Mouse (Mus musculus) cerebellum, adult 9-10 months (tissue): ENCODE measurements around the gene Zap70.
A peak's percentile ranks its signal among the peaks of the same experiment; 100 is the strongest.

ENCODE experiments used
- DNase-seq: peaks from one replicate; pipeline ENCODE4 v3.0.0; 2022

The Zap70 gene

DNA sequence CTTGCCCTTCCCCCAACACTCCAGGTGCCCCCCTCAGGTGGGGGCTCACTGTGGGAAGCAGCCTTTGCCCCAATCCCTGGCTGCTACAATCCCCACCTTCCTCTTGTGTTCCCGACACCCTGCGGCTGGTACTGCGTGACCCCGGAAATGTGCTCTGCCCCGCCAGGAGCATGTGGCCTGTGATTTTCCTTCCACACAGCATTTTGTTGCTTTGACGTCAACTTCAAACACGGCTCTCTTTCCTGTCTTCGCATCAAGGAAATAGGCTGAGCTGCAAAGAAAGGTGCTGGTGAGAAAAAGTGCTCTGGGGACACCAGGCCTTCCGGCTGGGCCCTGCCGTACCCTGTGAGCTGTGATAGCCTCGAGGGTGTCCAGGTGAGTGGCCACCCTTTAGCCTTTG is at the start of gene Zap70:
Zap70 (plus strand) TSS at position 231 of the 400 bp plus-strand sequence.
- no peak for DNase-seq

DNA sequence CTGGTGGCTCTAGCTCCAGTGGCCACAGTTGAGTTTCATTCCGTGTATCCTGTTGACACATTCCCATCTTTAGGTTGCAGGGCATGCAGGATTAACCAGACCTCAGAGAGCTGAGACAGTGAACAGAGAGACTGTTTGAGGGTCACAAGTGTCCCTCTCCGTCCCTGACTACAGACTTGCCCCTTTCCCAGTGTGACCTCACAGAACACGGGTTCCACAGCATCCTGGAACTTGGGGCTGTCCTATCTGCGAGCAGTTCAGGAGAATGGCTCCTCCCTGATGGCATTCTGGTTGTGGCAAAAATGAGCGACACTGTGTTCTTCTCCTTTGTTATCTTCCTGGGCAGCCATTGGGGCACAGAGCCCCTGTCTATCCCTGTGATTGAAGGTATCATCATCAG is 47.3 kb upstream of the Zap70 start, which contains the start of gene Actr1b:
Actr1b (minus strand) TSS at position 112 of the 400 bp plus-strand sequence.
- DNase-seq: no peak

DNA sequence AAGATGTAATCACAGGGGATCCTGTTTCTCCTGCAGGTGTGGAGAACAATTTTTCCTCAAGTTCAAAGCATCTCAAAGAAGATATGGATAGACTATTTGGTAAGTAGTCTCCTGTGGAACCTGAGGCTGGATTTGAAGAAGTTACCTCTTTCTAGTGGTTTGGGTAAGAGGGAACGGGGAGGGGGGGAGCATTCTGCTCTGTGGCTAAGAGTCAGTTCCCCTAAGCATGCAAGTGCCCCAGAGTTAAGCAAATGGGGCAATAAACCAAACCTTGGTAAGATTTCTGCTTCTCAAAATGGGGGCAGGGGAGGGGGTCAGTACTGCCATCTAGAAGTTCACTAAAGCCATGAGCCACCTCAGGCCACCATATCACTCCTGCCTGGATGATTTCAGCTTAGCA is 42.8 kb upstream of the Zap70 start:
- DNase-seq: no peak

- no peak for DNase-seq
These were observed 38.2 kb upstream of the Zap70 start for GRCm38 (mm10) chr1:36723146-36724056.

DNA sequence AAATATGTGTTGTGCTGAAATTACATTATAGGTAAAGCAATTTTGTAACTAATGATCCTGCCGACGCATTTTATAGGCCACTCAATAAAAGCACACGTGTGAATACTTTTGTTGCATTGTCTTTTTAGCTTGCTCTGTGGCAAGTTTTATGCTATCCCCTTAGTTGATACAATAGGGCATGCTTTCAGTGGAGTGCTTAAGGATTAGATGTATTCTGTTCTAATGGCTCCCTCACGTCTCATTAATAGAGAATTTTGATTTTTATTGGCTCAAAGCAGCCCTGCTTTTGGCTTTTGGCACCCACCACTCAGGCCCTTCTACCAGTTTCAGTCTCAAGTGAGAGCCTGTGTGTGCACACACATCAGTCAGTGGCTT is 37.6 kb upstream of the Zap70 start:
- DNase-seq: no peak

GRCm38 (mm10) chr1:36737300-36737699 is 24.3 kb upstream of the Zap70 start:
- DNase-seq: peak; percentile 84

DNA sequence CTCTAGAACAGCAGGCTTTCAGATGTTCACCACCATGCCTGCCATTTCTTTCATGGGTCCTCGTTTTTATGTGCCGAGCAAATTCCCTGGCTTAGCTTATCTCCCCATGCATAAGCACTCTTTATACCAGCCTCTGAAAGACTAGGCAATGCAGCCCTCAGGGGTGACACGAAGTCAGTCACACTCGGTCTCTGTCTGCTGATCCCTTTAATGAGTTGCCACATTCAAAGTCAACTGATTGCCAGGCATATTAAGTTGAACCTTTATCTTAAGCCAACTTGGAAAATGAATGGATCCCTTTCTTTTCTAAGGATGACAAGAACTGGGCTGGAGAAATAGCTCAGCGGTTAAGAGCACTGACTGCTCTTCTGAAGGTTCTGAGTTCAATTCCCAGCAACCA is 22.4 kb upstream of the Zap70 start:
- DNase-seq: no peak

- DNase-seq: no peak
These were observed 18.6 kb upstream of the Zap70 start for GRCm38 (mm10) chr1:36743046-36743445.

DNA sequence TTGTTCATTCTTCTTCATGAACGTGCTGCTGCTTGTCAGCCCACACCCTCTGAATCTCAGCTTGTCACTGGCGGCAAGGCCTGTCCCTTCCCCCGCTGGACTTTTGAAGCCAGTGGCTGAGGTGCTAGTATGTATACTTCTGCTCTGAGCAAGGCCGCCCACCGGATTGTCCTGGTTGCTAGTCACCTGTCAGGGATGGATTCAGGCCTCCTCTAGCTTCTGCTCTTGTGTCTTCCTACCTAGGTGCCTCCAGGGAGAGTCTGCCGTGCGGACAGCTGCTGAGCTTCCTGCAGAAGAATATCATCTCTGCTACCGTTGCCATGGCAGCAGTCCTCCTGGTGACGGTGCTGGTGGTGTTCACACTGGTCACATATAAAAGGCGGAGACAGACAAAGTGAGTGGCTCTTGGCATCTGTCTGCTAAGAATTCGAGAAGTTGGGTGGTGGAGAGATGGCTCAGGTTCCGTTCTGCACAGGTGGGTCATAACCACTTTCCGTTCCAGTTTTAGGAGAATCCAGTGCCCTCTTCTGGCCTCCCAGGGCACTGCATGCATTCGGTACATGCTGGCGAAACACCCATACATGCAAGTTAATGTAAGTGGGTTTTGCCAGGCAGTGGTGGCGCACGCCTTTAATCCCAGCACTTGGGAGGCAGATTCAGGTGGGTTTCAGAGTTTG is 17.2 kb upstream of the Zap70 start:
- DNase-seq: peak; percentile 84

DNA sequence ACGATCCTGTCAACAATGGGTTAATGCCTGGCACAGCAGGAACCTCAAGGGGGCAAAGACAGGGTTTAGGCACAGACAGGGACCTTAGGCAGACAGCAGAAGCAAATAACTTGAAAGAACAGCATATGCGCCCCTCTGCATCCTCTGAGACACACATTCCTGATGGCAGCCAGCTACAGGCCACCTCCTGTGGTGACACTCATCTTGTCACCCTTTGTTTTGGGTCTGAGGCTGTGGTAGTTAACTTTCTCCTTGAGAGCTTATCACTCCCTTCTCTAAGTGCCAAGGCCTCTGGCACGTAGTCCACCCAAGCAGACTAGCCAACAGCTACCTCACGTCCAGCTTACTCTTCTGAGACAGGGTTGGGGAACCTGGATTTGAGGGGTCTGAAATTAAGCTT is 15.9 kb upstream of the Zap70 start:
- DNase-seq: no peak

- no peak for DNase-seq
These were observed 15.1 kb upstream of the Zap70 start for GRCm38 (mm10) chr1:36746452-36746851.

GRCm38 (mm10) chr1:36753932-36754675 is 7.5 kb upstream of the Zap70 start:
- no peak for DNase-seq

GRCm38 (mm10) chr1:36758553-36758952 is 3.0 kb upstream of the Zap70 start:
- DNase-seq: no peak

DNA sequence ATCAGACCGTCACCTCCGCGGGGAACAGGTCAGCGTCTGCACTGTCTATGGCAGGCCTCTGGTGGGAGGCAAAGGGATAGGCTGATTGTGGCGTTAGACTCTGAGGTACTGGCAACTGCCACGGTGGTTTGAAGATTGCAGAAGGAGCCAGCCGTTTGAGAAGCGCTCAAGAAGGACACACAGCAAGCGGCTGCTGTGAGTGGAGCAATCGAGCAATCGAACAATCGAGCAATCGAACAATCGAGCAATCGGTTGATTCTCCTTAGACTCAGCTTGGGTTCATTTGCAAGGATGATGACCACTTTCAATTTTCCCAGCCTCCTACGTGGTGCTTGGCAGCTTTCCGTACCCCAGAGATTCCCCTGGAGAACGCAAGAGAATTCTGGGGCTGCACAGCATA is 2.5 kb upstream of the Zap70 start:
- DNase-seq: no peak

GRCm38 (mm10) chr1:36760401-36760800 is 1.2 kb upstream of the Zap70 start:
- no peak for DNase-seq

DNA sequence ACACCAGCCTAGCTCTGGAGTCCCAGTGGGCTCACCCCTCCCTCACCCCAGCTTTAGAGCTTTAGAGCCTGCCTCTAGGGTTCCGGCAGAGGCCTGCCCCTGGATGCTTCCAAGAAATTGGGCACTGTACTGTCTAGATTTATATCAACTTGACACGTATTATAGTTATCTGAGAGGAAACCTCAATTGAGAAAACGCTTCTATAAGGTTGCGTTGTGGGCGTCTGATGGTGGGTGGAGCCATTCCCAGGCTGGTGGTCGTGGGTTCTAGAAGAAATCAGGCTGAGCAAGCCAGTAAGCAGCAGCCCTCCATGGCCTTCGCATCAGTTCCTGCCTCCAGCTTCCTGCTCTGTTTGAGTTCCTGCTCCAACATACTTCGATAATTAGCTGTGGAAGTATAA is 537 bp upstream of the Zap70 start:
- no peak for DNase-seq

GRCm38 (mm10) chr1:36766431-36767205 is 5.0 kb downstream of the Zap70 start:
- DNase-seq: no peak

DNA sequence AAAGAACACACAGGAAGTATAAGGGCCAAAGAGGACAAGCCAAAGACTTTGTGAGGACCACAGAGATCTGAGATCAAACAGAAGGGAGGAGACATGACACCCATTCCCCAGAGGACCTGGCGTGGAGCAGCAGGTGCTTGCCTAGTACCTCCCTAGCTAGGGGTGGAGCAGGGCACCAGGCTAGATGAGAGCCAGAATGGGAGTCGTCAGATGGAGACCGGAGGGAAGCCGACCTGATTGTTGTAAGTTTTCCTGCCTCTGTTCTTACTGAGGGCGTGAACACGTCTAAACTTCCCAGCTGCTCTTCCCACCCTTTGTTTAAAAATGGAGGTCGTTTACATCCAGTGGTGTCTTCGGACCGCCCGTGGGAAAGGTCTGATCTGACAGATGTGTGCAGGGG is 5.7 kb downstream of the Zap70 start:
- DNase-seq: no peak

DNA sequence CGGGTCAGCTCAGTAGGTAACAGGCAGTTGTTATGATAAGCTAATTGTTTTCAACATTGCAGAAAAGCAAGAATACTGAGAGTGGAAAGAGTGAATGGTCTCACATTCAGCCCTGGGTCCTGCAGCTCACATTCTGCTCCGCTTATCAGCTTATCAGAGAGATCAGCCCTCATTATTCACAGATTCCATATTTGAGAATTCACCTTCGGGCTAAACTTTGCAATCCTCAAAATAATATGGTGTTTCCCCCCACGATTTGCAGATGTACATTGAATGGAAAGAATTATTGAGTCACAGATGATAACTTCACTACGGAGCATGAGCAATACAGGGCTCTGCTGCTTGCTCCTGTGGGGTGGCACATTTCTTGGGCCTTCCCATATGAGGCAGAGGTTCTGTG is 7.2 kb downstream of the Zap70 start:
- no peak for DNase-seq

GRCm38 (mm10) chr1:36769951-36770350 is 8.4 kb downstream of the Zap70 start:
- no peak for DNase-seq

DNA sequence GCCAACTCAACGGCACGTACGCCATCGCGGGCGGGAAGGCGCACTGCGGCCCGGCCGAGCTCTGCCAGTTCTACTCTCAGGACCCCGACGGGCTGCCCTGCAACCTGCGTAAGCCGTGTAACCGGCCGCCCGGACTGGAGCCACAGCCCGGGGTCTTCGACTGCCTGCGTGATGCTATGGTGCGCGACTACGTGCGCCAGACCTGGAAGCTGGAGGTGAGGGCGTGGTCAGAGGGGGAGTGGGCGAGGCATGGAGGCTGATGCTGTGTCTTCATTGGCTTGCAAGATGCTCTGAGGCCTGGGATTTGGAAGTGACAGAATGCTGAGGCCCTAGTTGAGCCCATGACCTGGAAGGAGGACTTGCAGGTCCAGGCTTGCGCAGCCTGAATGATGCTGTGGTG is 9.4 kb downstream of the Zap70 start:
- no peak for DNase-seq

DNA sequence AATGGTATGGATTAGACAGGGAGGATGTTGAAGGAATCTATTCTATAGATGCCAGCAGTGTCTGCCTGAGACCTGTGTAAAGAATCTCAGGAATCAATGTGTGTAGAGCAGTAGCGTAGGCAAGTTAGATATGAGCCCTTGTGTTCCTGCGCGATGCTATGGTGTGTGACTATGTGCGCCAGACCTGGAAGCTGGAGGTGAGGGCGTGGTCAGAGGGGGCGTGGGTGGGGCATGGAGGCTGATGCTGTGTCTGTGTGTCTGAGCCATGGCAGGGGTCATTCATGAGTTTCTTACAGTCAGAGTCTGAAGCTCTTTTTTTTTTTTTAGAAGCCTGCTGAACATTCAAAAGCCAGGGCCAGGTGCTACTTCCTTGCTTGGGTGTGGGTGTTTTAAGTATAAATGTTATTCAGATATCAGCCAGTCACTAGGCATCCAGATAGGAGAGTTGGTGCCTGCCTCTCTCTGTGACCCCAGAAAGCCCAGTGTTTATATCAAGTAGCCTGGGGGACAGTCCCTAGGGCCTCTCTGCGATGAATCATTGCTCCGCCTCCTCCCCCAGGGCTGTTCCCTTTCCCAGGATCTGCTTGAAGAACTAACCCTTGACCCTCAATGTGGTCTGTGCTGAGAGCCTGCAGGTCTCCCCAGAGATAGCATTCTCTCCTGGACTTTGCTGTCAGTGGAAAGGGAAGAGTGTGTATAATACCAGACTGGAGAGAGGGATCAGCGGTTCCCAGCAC is 10.8 kb downstream of the Zap70 start:
- DNase-seq: no peak
